Mouse (Mus musculus): ENCODE measurements around the gene Prkg1.

DNA sequence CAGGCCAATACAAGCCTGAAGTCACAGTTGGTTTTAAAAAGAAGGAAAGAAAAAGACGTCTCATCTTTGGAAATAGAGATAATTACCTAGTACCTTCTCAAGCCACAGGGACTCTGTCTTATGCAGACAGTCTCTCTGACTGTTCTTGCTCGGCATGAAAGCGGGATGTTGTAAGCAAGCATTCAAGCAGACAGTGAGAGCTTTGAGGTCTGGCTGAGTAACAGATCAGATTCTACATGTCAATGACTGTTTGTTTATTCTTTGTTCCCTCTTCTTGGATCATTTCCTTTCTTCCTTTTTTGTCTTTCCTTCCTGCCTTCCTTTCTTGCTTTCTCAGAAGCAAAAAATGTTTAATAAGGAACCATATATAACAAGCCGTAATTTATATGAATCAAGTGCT, 148.7 kb downstream of the Prkg1 start:
- TF ChIP-seq CTCF (IDR thresholded peaks at IDR 0.05; ENCODE audit: borderline replicate concordance, insufficient read depth, low read depth, low read length) (no peak), POLR2A (IDR thresholded peaks at IDR 0.05; ENCODE audit: borderline replicate concordance, insufficient read depth, low read length) (no peak)

Measured in cerebellum, adult 2 months (tissue).